Mouse (Mus musculus) B cell, adult 2 months (primary cell): Measurements from ENCODE around the gene Gm11549.

Experiments
- DNase-seq, 2 experiments: peaks; one replicate each; pipeline ENCODE4 v3.0.0; 2022

Gm11549 gene

GRCm38 (mm10) chr3:36521073-36522060, at the start of gene Gm11549:
Gene Gm11549, minus strand, starts transcription at chr3:36521813.
- peak in 1 of 2 experiments; percentile 4 for DNase-seq

DNA sequence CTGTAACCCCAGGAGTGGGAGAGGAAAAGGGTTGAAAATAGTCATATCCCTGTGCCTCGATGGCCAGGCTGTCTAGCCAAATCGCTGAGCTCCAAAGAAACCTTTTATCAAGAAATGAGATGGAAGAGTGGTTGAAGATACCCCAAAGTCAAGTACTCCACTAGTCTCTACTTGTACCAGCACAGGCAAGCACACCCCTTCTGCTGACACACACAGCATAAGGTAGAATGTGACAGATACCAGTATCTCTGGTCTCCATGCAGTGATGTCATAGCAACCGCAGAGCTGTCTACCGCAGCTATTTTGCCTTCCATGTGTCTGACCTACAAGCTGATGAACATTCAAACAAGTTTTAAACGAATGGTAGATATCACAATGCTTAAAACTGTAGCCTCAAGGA, 48.2 kb upstream of the Gm11549 start:
- DNase-seq: no peak

- no peak for DNase-seq
Observed at GRCm38 (mm10) chr3:36563666-36564065, 42.1 kb upstream of the Gm11549 start.

GRCm38 (mm10) chr3:36559606-36560005, 38.0 kb upstream of the Gm11549 start:
- DNase-seq: no peak

- DNase-seq: no peak
Observed at GRCm38 (mm10) chr3:36557601-36558000, 36.0 kb upstream of the Gm11549 start.

DNA sequence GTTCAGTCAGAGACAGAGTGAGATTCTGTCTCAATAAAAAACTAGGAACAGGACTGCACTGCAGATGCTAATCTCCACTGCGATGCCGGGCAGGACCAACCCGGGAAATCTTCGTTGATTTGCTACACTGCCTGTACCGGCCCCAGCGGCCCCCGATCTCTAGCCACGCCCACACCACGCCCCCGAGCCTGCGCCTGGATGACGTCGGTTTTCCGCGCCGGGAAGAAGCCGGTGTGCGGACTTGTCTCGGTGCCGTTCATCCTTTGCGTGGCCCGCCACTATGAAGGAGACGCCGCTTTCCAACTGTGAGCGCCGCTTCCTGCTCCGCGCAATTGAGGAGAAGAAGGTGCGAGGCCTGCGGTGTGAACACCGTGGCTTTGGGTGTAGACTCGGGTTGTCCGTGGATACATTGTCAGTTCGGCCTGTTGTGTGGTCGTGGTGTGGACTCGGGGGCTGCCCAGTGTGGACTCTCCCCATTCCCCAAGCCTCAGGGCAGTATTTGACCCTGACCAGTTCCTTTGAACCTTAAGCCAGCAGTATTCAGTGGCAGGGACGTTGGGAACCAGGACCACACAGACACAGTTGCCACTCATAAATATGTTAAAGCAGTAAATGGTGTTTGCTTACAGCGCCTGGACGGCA, 30.9 kb upstream of the Gm11549 start, which contains the start of gene Exosc9:
Gene Exosc9, plus strand, starts transcription at position 201 of the 642 bp plus-strand sequence.
- peak; percentile 97 for DNase-seq

GRCm38 (mm10) chr3:36551851-36552384, 30.3 kb upstream of the Gm11549 start:
- DNase-seq: no peak

DNA sequence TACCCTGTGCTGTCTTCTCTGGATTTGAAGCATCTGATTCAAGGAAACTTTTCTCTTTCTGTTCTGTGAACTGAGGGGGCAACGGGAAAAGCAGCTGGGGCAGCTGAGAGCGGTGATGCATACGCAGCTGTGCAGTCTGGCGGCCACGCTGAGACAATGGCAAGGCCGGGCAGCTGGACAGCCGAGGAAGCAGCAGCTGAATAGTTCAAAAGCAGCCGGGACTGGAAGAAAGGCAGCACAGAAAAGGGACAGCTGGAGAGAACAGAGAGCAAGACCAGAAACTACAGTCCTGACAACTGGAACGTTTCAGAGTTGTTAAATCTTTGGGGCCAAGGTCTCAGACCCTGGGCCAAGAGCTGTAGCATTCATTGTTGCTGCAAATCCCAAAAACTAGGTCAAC, 29.7 kb upstream of the Gm11549 start:
- DNase-seq: no peak

- DNase-seq: no peak
Observed at GRCm38 (mm10) chr3:36544961-36545360, 23.3 kb upstream of the Gm11549 start.

- no peak for DNase-seq
Observed at GRCm38 (mm10) chr3:36541399-36541798, 19.8 kb upstream of the Gm11549 start.

DNA sequence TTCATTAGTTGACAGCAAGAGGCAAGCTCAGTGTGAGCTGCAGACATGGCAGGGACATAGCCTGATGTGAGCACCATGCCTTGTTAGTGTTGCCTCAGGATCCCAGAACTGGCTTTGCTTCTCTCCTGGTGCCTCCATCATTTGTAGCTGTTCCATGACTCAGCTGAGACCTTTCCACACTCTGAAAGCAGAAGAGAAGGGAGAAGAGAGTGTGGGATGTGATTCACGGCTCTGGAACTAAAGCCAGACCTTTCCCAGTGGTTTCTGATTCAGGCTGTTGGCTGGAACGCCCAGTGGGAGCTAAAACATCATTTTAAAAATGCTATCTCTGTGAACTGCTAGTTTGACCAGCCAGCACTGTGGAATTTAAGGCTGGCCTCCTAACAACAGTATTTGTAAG, 19.1 kb upstream of the Gm11549 start:
- DNase-seq: no peak

DNA sequence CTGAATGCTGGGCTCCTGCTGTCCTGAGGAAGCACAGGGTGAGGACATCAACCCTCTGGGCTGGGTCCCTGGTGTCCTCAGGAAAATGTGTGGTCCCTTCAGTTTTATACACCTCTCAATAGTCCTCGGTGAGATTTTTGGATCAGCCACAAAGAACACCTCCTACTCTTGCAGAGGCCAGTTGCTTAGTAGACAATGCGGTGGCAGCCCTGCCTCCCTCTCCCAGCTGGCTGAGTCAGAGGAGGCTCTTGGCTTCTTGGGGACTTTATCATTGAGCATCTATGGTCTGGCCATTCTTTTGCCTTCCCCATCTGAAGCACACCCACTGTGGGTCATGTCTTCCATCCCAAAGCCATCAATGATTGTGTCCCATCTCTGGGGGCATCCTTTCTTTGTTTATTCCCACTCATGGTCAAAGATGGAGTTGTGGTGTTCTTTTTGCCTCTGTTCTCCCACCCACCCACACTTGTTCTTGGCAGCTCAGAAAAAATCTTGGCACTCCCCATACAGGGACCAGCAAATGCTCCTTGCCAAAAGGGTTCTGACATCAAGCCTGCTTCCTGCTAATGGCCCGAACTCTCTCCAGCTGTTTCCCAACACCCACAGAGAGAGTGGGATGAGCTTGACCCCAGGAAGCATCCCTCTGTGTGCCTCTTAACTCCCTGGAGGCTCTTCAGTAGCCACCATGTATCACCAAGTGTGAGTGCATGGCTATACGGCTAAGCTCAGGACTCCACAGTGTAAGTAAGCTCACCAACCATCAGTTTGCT, 16.3 kb upstream of the Gm11549 start:
- no peak for DNase-seq

DNA sequence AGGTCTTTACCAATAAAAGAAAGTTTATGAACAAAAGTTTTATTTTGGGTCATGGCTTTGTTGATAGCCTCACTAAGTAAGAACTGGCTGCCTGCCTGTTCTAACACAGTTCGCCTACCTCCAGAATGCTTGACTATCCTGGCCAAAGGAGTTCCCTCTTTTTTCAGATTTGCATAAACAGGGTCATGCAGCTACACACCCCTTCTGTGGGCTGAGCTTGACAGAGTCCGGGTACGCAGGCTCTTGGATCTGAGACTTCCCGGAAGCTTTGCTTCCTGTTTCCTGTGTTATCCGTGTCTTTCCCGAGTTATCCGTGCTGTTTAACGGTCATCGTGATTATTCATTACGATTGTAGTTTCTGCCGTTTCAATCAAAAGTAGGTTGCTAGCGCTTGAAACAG, 14.4 kb upstream of the Gm11549 start:
- DNase-seq: no peak

DNA sequence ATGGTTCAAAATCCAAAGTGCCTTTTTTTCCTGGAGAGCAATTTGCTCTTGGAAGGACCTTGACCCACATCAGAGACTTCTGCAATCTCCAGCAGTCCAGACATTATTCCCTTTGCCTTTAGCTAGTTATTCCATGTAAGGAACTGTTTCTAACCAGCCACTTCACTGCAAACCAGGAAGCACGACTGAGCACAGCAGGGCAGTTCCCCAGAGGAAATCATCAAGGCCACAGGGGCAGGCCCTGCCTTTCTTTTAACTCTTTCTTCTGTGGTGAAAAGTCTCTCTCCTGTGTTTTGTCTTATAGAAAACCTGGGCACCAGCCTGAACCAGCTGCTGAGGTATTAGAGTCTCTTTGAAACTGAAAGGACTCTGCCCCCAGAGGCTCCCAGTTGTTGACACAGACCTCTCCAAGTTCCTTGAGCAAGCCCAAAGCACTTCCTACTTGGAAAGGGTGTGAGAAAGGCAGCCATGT, 11.6 kb upstream of the Gm11549 start:
- no peak for DNase-seq

- DNase-seq: no peak
Observed at GRCm38 (mm10) chr3:36532738-36533137, 11.1 kb upstream of the Gm11549 start.

DNA sequence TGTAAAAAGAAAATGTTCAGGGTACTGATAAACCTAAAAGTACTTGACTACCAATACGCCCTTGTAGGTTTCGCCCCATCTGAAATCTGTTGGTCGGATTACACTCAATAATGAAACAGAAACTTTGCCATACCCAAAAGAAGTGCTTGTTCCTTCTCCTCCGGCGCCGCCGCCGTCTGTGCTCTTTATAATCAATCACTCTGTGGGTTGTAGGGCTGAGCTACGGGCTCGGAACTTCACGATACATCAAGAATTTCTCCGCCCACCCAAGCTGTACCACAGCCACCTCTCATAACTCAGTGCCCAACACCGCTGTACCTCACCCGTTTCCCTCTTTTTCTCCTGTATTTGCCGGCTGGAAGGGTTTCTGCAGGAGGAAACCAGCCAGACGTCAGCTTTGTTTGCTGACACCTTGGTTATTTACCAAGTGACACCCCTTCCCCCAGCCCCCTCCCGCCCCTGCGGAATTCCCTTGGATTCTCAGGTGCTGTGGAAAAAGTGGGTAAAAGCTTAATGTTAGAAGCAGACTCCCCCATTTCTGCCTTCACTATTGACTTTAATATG, 10.4 kb upstream of the Gm11549 start:
- DNase-seq: peak; percentile 8 to 11

DNA sequence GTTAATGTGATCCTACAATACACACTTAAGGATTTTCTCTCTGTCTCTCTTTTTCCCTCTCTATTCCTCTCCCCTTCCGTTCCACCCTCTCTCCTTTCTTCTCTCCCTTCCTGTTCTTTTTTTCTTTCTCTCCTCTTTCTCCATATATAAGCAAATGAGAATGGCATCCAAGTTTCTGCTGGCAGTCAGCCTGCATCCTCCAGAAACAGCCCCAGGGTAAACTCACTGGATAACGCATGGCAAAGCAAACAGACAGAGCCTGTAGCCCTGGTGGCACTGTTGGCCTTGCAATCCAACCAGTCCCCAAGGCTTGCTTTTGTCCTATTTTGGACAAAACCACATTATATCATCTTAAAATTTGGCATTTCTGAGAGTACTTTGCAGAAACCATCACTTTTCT, 9.6 kb upstream of the Gm11549 start:
- no peak for DNase-seq

DNA sequence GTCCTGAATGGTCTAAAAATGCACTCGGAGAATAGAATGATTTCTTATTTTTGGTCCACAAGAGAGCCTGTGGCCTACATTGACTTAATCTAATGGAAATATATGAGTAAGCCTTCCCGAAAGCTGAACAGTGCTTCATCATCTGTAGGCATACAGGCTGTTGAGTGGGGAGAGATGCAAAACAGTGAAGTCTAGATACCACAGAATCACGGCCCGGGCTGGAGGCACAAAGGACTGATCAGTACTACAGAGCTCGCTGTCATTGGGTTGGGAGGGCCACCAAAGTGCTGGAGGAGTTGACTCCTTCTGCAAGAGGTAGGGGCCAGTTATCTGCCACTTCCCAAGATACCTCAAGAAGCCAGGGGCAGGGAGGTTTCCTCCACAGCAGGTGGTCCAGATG, 9.2 kb upstream of the Gm11549 start:
- no peak for DNase-seq

DNA sequence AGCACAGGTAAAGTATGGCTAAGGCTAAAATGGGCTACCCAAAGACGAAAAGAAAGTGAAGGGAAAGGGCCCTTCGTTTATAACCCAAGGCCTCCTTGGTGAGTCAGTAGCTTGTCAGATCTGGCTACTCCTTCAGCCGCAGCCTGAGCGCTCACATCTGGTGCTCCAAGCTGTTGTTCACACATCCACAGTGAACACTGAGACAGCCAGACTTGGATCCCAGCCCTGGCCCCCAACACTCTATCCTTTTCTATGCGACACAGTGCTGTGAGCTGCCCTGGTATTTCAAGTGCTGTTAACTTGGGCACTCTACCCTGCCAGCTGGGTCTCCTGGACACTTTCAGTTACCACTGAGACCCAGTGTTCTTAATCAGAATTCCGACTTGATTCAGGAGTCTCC, 8.7 kb upstream of the Gm11549 start:
- DNase-seq: no peak

DNA sequence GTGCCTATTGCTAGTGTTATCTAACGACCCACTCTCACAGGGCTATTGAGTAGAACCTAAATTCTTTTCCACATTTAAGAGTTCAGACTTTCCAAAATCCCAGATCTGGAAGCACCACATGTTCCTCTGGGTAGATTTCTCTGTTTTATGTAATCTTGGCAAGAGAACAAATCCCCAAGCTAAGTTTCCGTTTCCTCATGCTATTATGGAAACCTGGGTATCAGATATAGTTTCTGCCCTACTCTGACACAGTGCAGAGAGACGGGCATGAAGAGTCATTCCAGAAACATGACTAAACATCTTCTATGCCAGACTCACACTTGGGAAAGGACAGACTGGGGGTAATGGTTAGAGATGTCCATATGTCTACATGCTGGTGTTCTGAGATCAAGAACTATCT, 2.9 kb upstream of the Gm11549 start:
- no peak for DNase-seq

DNA sequence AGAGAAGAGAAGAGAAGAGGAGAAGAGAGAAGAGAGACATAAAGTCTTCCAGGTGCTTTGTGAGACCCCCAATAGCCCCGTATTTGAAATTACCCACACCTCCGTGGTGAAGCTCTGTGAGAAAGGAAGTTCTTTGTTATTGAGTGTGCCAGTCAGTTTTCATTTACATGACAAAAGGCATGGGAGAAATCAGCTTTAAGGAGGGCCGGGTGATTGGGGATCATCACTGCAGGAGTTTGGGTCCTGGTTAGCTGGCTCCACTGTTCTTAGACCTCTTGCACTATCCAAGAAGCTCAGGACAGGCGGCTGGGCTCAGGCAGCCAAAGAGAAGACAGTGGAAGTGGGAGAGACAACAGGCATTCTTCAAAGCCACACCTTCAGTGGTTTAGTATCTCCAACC, 524 bp upstream of the Gm11549 start:
- no peak for DNase-seq

DNA sequence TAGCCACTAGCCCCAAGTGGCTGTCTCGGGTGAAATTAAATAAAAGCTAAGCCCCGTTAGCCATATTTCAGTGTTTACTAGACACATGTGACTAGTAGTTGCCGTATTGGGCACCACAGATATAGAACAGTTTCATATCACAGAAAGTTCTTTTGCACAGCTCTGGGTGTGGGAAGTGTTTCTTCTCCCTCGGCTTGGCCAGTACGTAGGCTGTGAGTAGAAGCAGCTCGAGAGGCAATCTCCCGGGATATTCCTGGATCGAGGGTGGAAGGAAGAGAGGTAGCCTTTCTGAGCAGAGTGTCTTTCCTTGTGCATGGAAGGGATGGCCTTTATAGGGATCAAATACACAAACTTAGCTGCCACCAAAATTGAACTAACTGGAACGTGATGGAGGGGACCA, 5.4 kb downstream of the Gm11549 start:
- no peak for DNase-seq

DNA sequence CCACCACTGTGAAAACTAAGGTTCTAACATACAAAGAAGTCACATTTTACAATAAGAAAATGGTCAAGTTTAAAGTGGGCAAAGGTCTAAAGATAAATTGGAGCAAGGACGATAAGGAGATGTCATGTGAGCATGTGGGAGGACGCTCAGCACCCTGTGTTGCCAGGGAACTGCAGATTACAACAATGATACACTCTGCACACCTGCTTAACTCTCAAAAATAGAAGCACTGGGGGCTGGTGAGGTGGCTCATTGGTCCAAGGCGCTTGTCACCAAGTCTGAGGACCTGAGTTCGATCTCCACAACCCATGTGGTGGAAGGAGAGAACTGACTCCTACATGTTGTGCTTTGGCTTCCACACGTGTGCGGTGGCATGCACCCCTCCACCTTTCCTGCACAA, 10.1 kb downstream of the Gm11549 start:
- no peak for DNase-seq
